Mouse (Mus musculus) liver, adult 2 months (tissue): ENCODE measurements at regions not wholly inside any gene's neighbourhood (a gene's known extent, or its start where the extent isn't known, plus 50 kb on each side); places are given as distances from the start of the nearest gene placed in this dataset.
"Not testable (repeated sequence)": the region's sequence is repeated elsewhere in the genome, so short reads cannot be mapped to it uniquely, and the experiment has no call there.

Experiments used
- DNase-seq: peaks from one replicate; pipeline ENCODE4 v3.0.0-alpha.2; 2011; ENCODE audit warnings: low read depth, low spot score; ENCODE audit errors: extremely low read depth
- H3K27ac ChIP-seq: fragments of 200-500 bp; replicated peaks from 2 replicates; pipeline ENCODE4 v1.5.1; 2012; ENCODE audit warnings: low read depth, mild to moderate bottlenecking, control low read depth, inconsistent platforms, low read length; ENCODE audit not compliant: insufficient read depth
- H3K27me3 ChIP-seq: fragments of 200-500 bp; 2 replicates; pipeline ENCODE4 v1.6.1; 2012; ENCODE audit warnings: mild to moderate bottlenecking, moderate library complexity, low read length, inconsistent platforms; ENCODE audit not compliant: control insufficient read depth, insufficient read depth
- H3K36me3 ChIP-seq: fragments of 200-500 bp; 2 replicates; pipeline ENCODE4 v1.6.1; 2012; ENCODE audit warnings: low read length, inconsistent platforms; ENCODE audit not compliant: control insufficient read depth, insufficient read depth
- H3K4me1 ChIP-seq: fragments of 200-500 bp; 2 replicates; pipeline ENCODE4 v1.6.1; 2011; ENCODE audit warnings: low read length; ENCODE audit not compliant: control insufficient read depth, insufficient read depth
- H3K4me3 ChIP-seq: fragments of 200-500 bp; 2 replicates; pipeline ENCODE4 v1.5.1; 2011; ENCODE audit warnings: low read depth, mild to moderate bottlenecking, control low read depth, low read length, moderate library complexity; ENCODE audit not compliant: insufficient read depth
- H3K79me2 ChIP-seq: fragments of 200-500 bp; 2 replicates; pipeline ENCODE4 v1.6.1; 2012; ENCODE audit warnings: inconsistent platforms, mild to moderate bottlenecking, low read length, moderate library complexity; ENCODE audit not compliant: control insufficient read depth, insufficient read depth
- H3K9ac ChIP-seq: fragments of 200-500 bp; 2 replicates; pipeline ENCODE4 v1.6.1; 2012; ENCODE audit warnings: low read depth, mild to moderate bottlenecking, control low read depth, inconsistent platforms, low read length
- CTCF ChIP-seq: fragments of 200-500 bp; IDR thresholded peaks from 2 replicates; pipeline ENCODE4 v1.5.1; 2011; ENCODE audit warnings: low read depth, low read length, control low read depth
- POLR2A ChIP-seq: fragments of 200-500 bp; IDR thresholded peaks from 2 replicates; pipeline ENCODE4 v1.6.1; 2011; ENCODE audit warnings: low read length, control low read depth; ENCODE audit not compliant: insufficient read depth; ENCODE audit errors: extremely low read depth
- WGBS: fragments of 180-500 bp; shearing (Covaris S2); methylation state at CpG from one replicate; pipeline ENCODE4 v1.1.7; 2018; 5-methylcytosine and 5-hydroxymethylcytosine counted together

- Histone ChIP-seq H3K27ac (no peak overlapping the region), H3K4me1 (no peaks in the 10 kb centered on the region), H3K9ac (no peak overlapping the region), H3K36me3 (no peaks in the 10 kb centered on the region), H3K4me3 (no peak overlapping the region), H3K27me3 (no peaks in the 10 kb centered on the region), H3K79me2 (no peaks in the 10 kb centered on the region)
- DNase-seq: no peak
- WGBS: 44% methylated on average over 2 of the region's 2 CpGs
- TF ChIP-seq POLR2A (no peak), CTCF (no peak)
Observed at GRCm38 (mm10) chr3:6812346-6812745, 192.1 kb upstream of the 1700008P02Rik start.

GRCm38 (mm10) chr3:6809381-6809950 is 189.2 kb upstream of the 1700008P02Rik start:
- 31% methylated on average over 2 of the region's 2 CpGs for WGBS
- no peak overlapping the region for H3K27ac ChIP-seq
- H3K9ac ChIP-seq: no peak overlapping the region
- H3K36me3 ChIP-seq: no peaks in the 10 kb centered on the region
- no peak overlapping the region for H3K4me3 ChIP-seq
- no peaks in the 10 kb centered on the region for H3K27me3 ChIP-seq
- H3K4me1 ChIP-seq: no peaks in the 10 kb centered on the region
- TF ChIP-seq CTCF: no peak
- TF ChIP-seq POLR2A: no peak
- no peaks in the 10 kb centered on the region for H3K79me2 ChIP-seq
- DNase-seq: no peak

GRCm38 (mm10) chr3:6800092-6800716 is 180.0 kb upstream of the 1700008P02Rik start:
- not testable (repeated sequence) for H3K4me3 ChIP-seq, H3K4me1 ChIP-seq, H3K27me3 ChIP-seq, H3K79me2 ChIP-seq, DNase-seq, H3K27ac ChIP-seq, H3K36me3 ChIP-seq, H3K9ac ChIP-seq
- 93% methylated on average over 33 of the region's 37 CpGs for WGBS

- 62% methylated on average over 2 of the region's 2 CpGs for WGBS
Observed at GRCm38 (mm10) chr3:6768506-6768905, 148.3 kb upstream of the 1700008P02Rik start.

GRCm38 (mm10) chr3:6768085-6768484 is 147.8 kb upstream of the 1700008P02Rik start:
- H3K9ac ChIP-seq, H3K27me3 ChIP-seq, H3K4me1 ChIP-seq, H3K4me3 ChIP-seq, DNase-seq, H3K36me3 ChIP-seq, H3K27ac ChIP-seq, H3K79me2 ChIP-seq: not testable (repeated sequence)

More at GRCm38 (mm10) chr3:6768506-6768905, 148.3 kb upstream of the 1700008P02Rik start:
- H3K27me3 ChIP-seq: no peaks in the 10 kb centered on the region
- DNase-seq: no peak
- H3K36me3 ChIP-seq: no peaks in the 10 kb centered on the region
- H3K4me3 ChIP-seq: no peak overlapping the region
- H3K79me2 ChIP-seq: no peaks in the 10 kb centered on the region
- H3K4me1 ChIP-seq: no peaks in the 10 kb centered on the region
- no peak overlapping the region for H3K9ac ChIP-seq
- TF ChIP-seq CTCF (no peak), POLR2A (no peak)
- no peak overlapping the region for H3K27ac ChIP-seq

GRCm38 (mm10) chr3:6759172-6759571 is 138.9 kb upstream of the 1700008P02Rik start:
- H3K4me3 ChIP-seq: no peak overlapping the region
- no peak for DNase-seq
- H3K9ac ChIP-seq: no peak overlapping the region
- no peaks in the 10 kb centered on the region for H3K36me3 ChIP-seq
- no peaks in the 10 kb centered on the region for H3K79me2 ChIP-seq
- no peaks in the 10 kb centered on the region for H3K27me3 ChIP-seq
- TF ChIP-seq POLR2A (no peak), CTCF (no peak)
- WGBS: 46% methylated on average over 1 of the region's 1 CpGs
- no peak overlapping the region for H3K27ac ChIP-seq
- H3K4me1 ChIP-seq: no peaks in the 10 kb centered on the region
